12 mouse cellular contexts compared by ENCODE assay signal in the genomic region with DNA sequence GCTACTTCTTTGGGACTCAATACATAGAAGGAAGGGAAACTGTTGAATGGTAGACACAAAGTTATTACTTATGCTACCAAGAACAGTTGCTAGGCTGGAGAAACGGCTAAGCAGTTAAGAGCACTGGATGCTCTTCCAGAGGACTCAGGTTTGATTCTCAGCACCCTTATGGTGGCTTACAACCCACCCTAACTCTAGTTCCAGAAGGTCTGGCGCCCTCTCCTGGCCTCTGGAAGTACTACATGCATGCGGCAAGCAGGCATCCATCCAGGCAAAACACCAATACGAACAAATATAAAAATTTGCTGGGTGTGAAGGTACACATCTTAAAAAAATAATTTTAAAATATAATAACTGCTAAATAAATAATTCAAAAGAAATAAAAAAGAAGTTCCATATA. TPM values are rescaled to one million over a fixed set of nuclear protein-coding genes. Genes with fewer than 3 reads are reported as not detected.
DNase-seq lines count a peak whose midpoint lies in the region; TF ChIP-seq lines count a peak whose summit lies in the region.
"Had no signal": no experiment of that assay in that cellular context is flagged by ENCODE, and none has a peak within 500 bp of the region (broad histone marks: within the 10 kb centered on the region; RNA-seq: fewer than 3 reads in every experiment).

No protein-coding gene starts in this region.

- no peak for DNase-seq in left cerebral cortex, adult 2 months (ENCODE audit: extremely low spot score in 1 of 2, low spot score in 2 of 2)
- no peak for DNase-seq in left cerebral cortex, postnatal 14 days (ENCODE audit: low spot score in 2 of 2)
- peak; percentile 13 to 27 for DNase-seq in CD8-positive naive resting alpha-beta T cell, adult 2 months (ENCODE audit: low read depth in 2 of 2, low spot score in 2 of 2)
- no peak for DNase-seq in yolk sac, embryonic 10.5 days (ENCODE audit: low spot score)
- no peak for DNase-seq in forebrain, embryonic 10.5 days (ENCODE audit: extremely low spot score, low spot score)
- DNase-seq: adrenal gland, postnatal 10 days; embryo, embryonic 11 days; gastrocnemius, postnatal 10 days; thymus, postnatal 36 days had no signal

- peak; percentile 42 for TF ChIP-seq CTCF in left cerebral cortex, adult 2 months (IDR thresholded peaks at IDR 0.05)
- peak; percentile 44 for TF ChIP-seq CTCF in ES-Bruce4 (IDR thresholded peaks at IDR 0.05; ENCODE audit: low read depth, low read length)
- 0 out of 2 replicates have a peak, but pooled peaks have one; percentile 7 for TF ChIP-seq CTCF in embryonic fibroblast, embryonic 13.5 days (IDR thresholded peaks at IDR 0.05; ENCODE audit: borderline replicate concordance, insufficient read depth, low read length)

- no peaks in the 10 kb centered on the region for H3K9me3 ChIP-seq in ES-Bruce4 (replicated peaks; ENCODE audit: control insufficient read depth, insufficient read depth, low read length, poor library complexity, severe bottlenecking)
- no peaks in the 10 kb centered on the region for H3K9me3 ChIP-seq in forebrain, embryonic 10.5 days
- H3K9me3 ChIP-seq: hindbrain, embryonic 13.5 days had no signal

- H3K36me3 ChIP-seq in ES-Bruce4 (ENCODE audit: control insufficient read depth, insufficient read depth, low read length, poor library complexity, severe bottlenecking): no peaks in the 10 kb centered on the region
- H3K36me3 ChIP-seq in forebrain, embryonic 10.5 days (replicated peaks): no peaks in the 10 kb centered on the region
- H3K36me3 ChIP-seq: hindbrain, embryonic 13.5 days had no signal

- no peak overlapping the region for H3K4me3 ChIP-seq in left cerebral cortex, adult 2 months
- H3K4me3 ChIP-seq in ES-Bruce4 (ENCODE audit: low read depth, low read length): no peak overlapping the region
- H3K4me3 ChIP-seq in embryonic fibroblast, embryonic 13.5 days (ENCODE audit: insufficient read depth, low read length): no peak overlapping the region
- H3K4me3 ChIP-seq in forebrain, embryonic 10.5 days: no peak overlapping the region
- H3K4me3 ChIP-seq: hindbrain, embryonic 13.5 days had no signal

- TF ChIP-seq EP300 in ES-Bruce4 (IDR thresholded peaks at IDR 0.05; ENCODE audit: insufficient read depth, low read depth, low read length): no peak

- TF ChIP-seq POLR2A in ES-Bruce4 (IDR thresholded peaks at IDR 0.05; ENCODE audit: insufficient read depth, low read length): no peak
- TF ChIP-seq POLR2A in embryonic fibroblast, embryonic 13.5 days (IDR thresholded peaks at IDR 0.05; ENCODE audit: low read depth, low read length): no peak

- no peaks in the 10 kb centered on the region; the same call in 1 of the 2 replicates for H3K27me3 ChIP-seq in ES-Bruce4 (ENCODE audit: control insufficient read depth, insufficient read depth, low read length, poor library complexity, severe bottlenecking)
- H3K27me3 ChIP-seq in forebrain, embryonic 10.5 days (ENCODE audit: poor library complexity, severe bottlenecking): peaks cover 47% of the 10 kb centered on the region

- H3K4me1 ChIP-seq in ES-Bruce4 (ENCODE audit: control insufficient read depth, insufficient read depth, low read length): peaks cover 2% of the 10 kb centered on the region
- H3K4me1 ChIP-seq in embryonic fibroblast, embryonic 13.5 days (ENCODE audit: control insufficient read depth, insufficient read depth, low read length): peaks cover 2% of the 10 kb centered on the region; the same call in 1 of the 2 replicates
- peaks cover 19% of the 10 kb centered on the region for H3K4me1 ChIP-seq in forebrain, embryonic 10.5 days

- intact Hi-C loops in left cerebral cortex, adult 2 months (cut with DNase I): no loop called here
- intact Hi-C loops in left cerebral cortex, postnatal 14 days (cut with DNase I): no loop called here

- no peak overlapping the region for H3K27ac ChIP-seq in left cerebral cortex, adult 2 months
- no peak overlapping the region for H3K27ac ChIP-seq in ES-Bruce4 (ENCODE audit: insufficient read depth, low read length)
- no peak overlapping the region for H3K27ac ChIP-seq in embryonic fibroblast, embryonic 13.5 days (ENCODE audit: insufficient read depth, low read length)
- H3K27ac ChIP-seq in forebrain, embryonic 10.5 days: no peak overlapping the region
- H3K27ac ChIP-seq: hindbrain, embryonic 13.5 days had no signal

- 80% methylated on average over 4 of the region's 4 CpGs for WGBS in forebrain, embryonic 10.5 days

- no peak overlapping the region for H3K9ac ChIP-seq in ES-Bruce4 (ENCODE audit: low read depth, poor library complexity, severe bottlenecking)
- H3K9ac ChIP-seq: hindbrain, embryonic 13.5 days had no signal

RNA-seq across cellular contexts. Expression of a gene that starts 2.8 kb away (rescaled TPM):
- 1 to 10 TPM; 3.4 to 3.8 TPM for total RNA-seq in left cerebral cortex, adult 2 months (2021)
- total RNA-seq in left cerebral cortex, postnatal 14 days (2021): 1 to 10 TPM; 5.6 to 7.3 TPM
- 15.8 and 20.6 TPM in 2 replicates for polyA plus RNA-seq in ES-Bruce4 (2011; ENCODE audit: insufficient read depth, insufficient read length, low read depth, missing spikeins)
- polyA plus RNA-seq in embryonic fibroblast, embryonic 13.5 days (2011; ENCODE audit: insufficient read length, low read depth, missing spikeins): 9.4 and 17.0 TPM in 2 replicates
- polyA plus RNA-seq in forebrain, embryonic 10.5 days (2016; fragmentation: Nextera tagmentation; extraction: Ambion mirVana): 2.0 and 2.5 TPM in 2 replicates

RNA-seq across cellular contexts. Expression of a gene that starts 43.0 kb away (rescaled TPM):
- total RNA-seq in left cerebral cortex, adult 2 months (2021): 10 to 100 TPM; 27.6 to 29.4 TPM
- total RNA-seq in left cerebral cortex, postnatal 14 days (2021): 10 to 100 TPM; 27.6 to 30.7 TPM
- 40.8 and 48.4 TPM in 2 replicates for polyA plus RNA-seq in ES-Bruce4 (2011; ENCODE audit: insufficient read depth, insufficient read length, low read depth, missing spikeins)
- 59.6 and 62.0 TPM in 2 replicates for polyA plus RNA-seq in embryonic fibroblast, embryonic 13.5 days (2011; ENCODE audit: insufficient read length, low read depth, missing spikeins)
- polyA plus RNA-seq in forebrain, embryonic 10.5 days (2016; fragmentation: Nextera tagmentation; extraction: Ambion mirVana): 12.9 and 14.4 TPM in 2 replicates

Comparison
In these comparisons a context has a peak if more than half of its experiments do, and no peak if none do; other contexts are left out.
1. DNase-seq: peak in CD8-positive naive resting alpha-beta T cell, adult 2 months (2 of 2); none in left cerebral cortex, adult 2 months (0 of 2), left cerebral cortex, postnatal 14 days (0 of 2), yolk sac, embryonic 10.5 days (single experiment) and forebrain, embryonic 10.5 days (single experiment).
2. Peak in every context shown above with its lines, with median percentiles within 50 percentile points of each other: CTCF ChIP-seq.